Mouse (Mus musculus) limb, embryonic 11.5 days (tissue): Measurements from ENCODE around the gene AU018091. TPM values are rescaled to one million over a fixed set of nuclear protein-coding genes. Genes with fewer than 3 reads are reported as not detected.

Experiments
- ATAC-seq: fragments of 200-750 bp; cut with Nextera tagmentation; 2 replicates; pipeline ENCODE4 v1.8.0; 2017; ENCODE audit warnings: low read depth; ENCODE audit not compliant: insufficient number of reproducible peaks, low FRiP score, low TSS enrichment
- DNase-seq: peaks from one replicate; pipeline ENCODE4 v3.0.0-alpha.2; 2015; ENCODE audit warnings: low spot score
- H3K27ac ChIP-seq: fragments of 300-500 bp; sonication (generic); replicated peaks from 2 replicates; pipeline ENCODE4 v1.5.1; 2014; ENCODE audit warnings: low read depth, mild to moderate bottlenecking, low read length
- H3K27me3 ChIP-seq: fragments of 300-500 bp; sonication (generic); 2 replicates; pipeline ENCODE4 v1.6.1; 2014; ENCODE audit warnings: mild to moderate bottlenecking, low read length, mixed read lengths; ENCODE audit not compliant: control insufficient read depth, insufficient read depth
- H3K36me3 ChIP-seq: fragments of 300-500 bp; sonication (generic); 2 replicates; pipeline ENCODE4 v1.6.1; 2014; ENCODE audit warnings: mild to moderate bottlenecking, low read length, moderate library complexity, mixed read lengths; ENCODE audit not compliant: control insufficient read depth, insufficient read depth
- H3K4me1 ChIP-seq: fragments of 300-500 bp; sonication (generic); 2 replicates; pipeline ENCODE4 v1.6.1; 2014; ENCODE audit warnings: low read length, mixed read lengths; ENCODE audit not compliant: control insufficient read depth, insufficient read depth
- H3K4me2 ChIP-seq: fragments of 300-500 bp; sonication (generic); 2 replicates; pipeline ENCODE4 v1.6.1; 2014; ENCODE audit warnings: low read depth, mild to moderate bottlenecking, moderate library complexity; ENCODE audit not compliant: severe bottlenecking
- H3K4me3 ChIP-seq: fragments of 300-500 bp; sonication (generic); 2 replicates; pipeline ENCODE4 v1.5.1; 2014; ENCODE audit warnings: low read depth, low read length
- H3K9ac ChIP-seq: fragments of 300-500 bp; sonication (generic); 2 replicates; pipeline ENCODE4 v1.6.1; 2014; ENCODE audit warnings: mild to moderate bottlenecking, low read length
- H3K9me3 ChIP-seq: fragments of 300-500 bp; sonication (generic); 2 replicates; pipeline ENCODE4 v1.6.1; 2016; ENCODE audit warnings: low read length; ENCODE audit not compliant: control insufficient read depth
- WGBS: fragments of 180-500 bp; shearing (Covaris S2); extraction: QIAGEN DNeasy Blood & Tissue Kit; methylation state at CpG from one replicate; pipeline ENCODE4 v1.1.7; 2014; 5-methylcytosine and 5-hydroxymethylcytosine counted together
- polyA plus RNA-seq: library from polyadenylated mRNA; unstranded; fragments of >200 nt; fragmentation: Nextera tagmentation; extraction: Ambion mirVana; gene quantifications from 2 replicates; pipeline ENCODE4 v1.2.1, GENCODE M21; 2014

The AU018091 gene
- polyA plus RNA-seq = 0.21 and 0.27 TPM in 2 replicates

DNA sequence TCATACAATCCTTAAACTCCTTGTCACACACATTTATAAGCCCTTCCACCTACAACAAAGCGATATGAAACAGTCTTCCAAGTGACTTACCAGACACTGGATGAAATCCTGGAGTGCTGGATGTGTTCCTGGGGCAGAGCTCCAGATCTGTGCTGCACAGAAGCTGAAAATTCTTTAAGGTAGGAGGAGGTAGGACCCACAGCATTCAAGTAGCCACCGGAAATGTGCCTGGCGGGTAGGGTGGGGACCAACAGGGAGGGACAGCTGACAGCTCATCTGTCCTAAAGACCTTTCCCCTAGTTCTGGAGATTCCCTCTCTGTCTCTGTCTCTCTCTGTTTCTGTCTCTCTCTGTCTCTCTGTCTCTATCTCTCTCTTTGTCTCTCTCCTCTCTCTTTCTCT lies at the start of gene AU018091:
Gene AU018091, minus strand, starts transcription at position 279 of the 400 bp plus-strand sequence.
- Histone ChIP-seq H3K27ac (no peak within 1 kb of the TSS), H3K4me3 (no peak within 1 kb of the TSS), H3K9me3 (no peaks in the 10 kb centered on the region; the same call in 1 of the 2 replicates), H3K4me2 (no peak within 1 kb of the TSS), H3K36me3 (no peaks in the 10 kb centered on the region), H3K9ac (no peak within 1 kb of the TSS), H3K27me3 (no peaks in the 10 kb centered on the region), H3K4me1 (no peaks in the 10 kb centered on the region)
- WGBS = 77% methylated on average over 3 of the region's 3 CpGs
- DNase-seq = no peak
- ATAC-seq = no peak

DNA sequence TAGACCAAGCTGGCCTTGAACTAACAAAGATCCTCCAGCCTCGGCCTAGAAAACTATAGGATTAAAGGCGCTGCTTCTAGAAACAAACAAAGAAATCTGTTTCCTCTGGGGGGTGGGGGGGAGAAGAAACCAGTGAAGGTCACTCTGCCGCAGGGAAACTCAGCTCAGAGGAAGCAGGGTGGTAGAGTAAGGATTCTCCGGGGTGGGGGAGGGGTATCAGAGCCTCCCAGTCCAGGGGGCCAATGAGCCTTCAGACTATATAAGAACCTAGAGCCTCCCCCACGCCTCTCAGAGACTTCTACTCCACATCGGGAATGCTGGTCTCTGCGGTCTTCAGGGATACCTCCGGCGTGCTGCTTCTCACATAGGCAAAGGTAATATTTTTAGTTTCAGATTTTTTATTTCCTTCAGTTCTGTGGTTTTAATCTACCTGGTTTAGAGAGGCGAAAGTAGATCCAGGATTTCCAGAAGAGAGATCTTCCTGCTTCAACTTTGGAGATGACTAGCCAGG lies 48.6 kb upstream of the AU018091 start:
- Histone ChIP-seq H3K27me3 (peaks cover 25% of the 10 kb centered on the region), H3K27ac (no peak overlapping the region), H3K4me2 (no peak overlapping the region), H3K36me3 (no peaks in the 10 kb centered on the region), H3K4me3 (no peak overlapping the region), H3K9ac (no peak overlapping the region), H3K9me3 (no peaks in the 10 kb centered on the region), H3K4me1 (no peaks in the 10 kb centered on the region)
- ATAC-seq (no peak), DNase-seq (no peak)
- 17% methylated on average over 10 of the region's 10 CpGs for WGBS

DNA sequence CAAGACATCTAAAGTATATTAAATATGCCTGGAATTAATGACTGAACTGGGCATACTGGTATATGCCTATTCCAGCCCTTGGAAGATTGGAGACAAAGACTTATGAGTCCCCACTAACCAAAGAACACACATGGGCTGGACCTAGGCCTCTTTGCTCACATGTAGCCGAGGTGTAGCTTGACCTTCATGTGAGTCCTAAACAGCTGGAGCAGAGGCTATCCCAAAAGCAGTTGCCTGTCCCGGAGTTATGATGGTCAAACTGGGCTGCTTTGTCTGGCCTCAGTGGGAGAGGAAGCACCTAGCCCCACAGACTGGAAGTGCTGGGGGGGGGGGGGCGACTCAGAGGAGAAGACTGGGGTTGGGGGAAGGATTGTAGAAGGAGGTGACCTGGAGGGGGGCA lies 47.3 kb upstream of the AU018091 start:
- Histone ChIP-seq H3K9ac (no peak overlapping the region), H3K27ac (no peak overlapping the region), H3K4me1 (no peaks in the 10 kb centered on the region), H3K9me3 (no peaks in the 10 kb centered on the region), H3K36me3 (no peaks in the 10 kb centered on the region), H3K4me2 (no peak overlapping the region), H3K4me3 (no peak overlapping the region), H3K27me3 (peaks cover 25% of the 10 kb centered on the region)
- no peak for ATAC-seq
- WGBS = 86% methylated on average over 2 of the region's 3 CpGs
- DNase-seq = no peak

DNA sequence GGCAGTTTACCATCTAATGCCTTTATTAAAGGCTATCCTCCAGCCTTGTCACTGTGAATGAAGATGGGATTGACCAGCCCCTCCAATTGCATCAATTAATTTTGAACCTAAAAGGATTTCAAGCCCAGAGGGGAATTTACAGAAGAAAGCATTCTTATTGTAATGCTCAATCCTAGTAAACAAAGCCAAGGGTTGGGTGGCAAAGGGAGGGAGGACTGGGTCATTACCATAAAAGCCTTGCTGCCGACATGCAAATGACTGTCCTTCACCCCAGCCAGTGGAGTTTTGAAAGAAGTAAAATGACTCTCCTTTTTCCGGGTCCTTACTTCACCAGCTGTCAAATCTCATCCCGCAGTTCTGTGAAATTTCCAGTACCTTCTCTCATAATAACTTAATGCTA lies 44.6 kb upstream of the AU018091 start:
- Histone ChIP-seq H3K36me3 (no peaks in the 10 kb centered on the region), H3K27ac (no peak overlapping the region), H3K9ac (no peak overlapping the region), H3K27me3 (peaks cover 6% of the 10 kb centered on the region; the same call in 1 of the 2 replicates), H3K4me3 (no peak overlapping the region), H3K4me2 (no peak overlapping the region), H3K4me1 (no peaks in the 10 kb centered on the region), H3K9me3 (no peaks in the 10 kb centered on the region)
- 21% methylated on average over 3 of the region's 3 CpGs for WGBS
- DNase-seq = no peak
- no peak for ATAC-seq

DNA sequence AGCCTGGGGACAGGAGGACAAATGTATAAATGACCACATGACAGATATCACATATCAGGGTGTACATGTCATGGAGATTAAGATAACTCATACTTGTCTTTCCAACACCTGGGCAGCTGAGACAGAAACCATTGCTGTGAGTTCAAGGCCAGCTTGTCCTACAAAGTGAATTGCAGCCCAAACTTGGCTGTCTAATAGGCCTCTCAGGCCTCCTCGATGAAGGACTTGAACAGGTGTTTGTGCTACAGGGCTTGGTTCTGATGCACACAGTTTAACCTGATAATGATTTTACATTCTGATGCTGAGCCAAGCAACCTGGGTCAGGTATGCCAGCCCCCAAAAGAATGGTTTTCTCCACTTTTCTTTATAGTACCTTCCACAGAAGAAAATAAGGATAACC lies 44.2 kb upstream of the AU018091 start:
- H3K27ac ChIP-seq = no peak overlapping the region
- H3K4me2 ChIP-seq = no peak overlapping the region
- WGBS = 46% methylated on average over 1 of the region's 1 CpGs
- H3K4me3 ChIP-seq = no peak overlapping the region
- H3K9ac ChIP-seq = no peak overlapping the region
- no peaks in the 10 kb centered on the region for H3K9me3 ChIP-seq
- H3K36me3 ChIP-seq = no peaks in the 10 kb centered on the region
- peaks cover 5% of the 10 kb centered on the region; the same call in 1 of the 2 replicates for H3K27me3 ChIP-seq
- DNase-seq = no peak
- ATAC-seq = no peak
- no peaks in the 10 kb centered on the region for H3K4me1 ChIP-seq

DNA sequence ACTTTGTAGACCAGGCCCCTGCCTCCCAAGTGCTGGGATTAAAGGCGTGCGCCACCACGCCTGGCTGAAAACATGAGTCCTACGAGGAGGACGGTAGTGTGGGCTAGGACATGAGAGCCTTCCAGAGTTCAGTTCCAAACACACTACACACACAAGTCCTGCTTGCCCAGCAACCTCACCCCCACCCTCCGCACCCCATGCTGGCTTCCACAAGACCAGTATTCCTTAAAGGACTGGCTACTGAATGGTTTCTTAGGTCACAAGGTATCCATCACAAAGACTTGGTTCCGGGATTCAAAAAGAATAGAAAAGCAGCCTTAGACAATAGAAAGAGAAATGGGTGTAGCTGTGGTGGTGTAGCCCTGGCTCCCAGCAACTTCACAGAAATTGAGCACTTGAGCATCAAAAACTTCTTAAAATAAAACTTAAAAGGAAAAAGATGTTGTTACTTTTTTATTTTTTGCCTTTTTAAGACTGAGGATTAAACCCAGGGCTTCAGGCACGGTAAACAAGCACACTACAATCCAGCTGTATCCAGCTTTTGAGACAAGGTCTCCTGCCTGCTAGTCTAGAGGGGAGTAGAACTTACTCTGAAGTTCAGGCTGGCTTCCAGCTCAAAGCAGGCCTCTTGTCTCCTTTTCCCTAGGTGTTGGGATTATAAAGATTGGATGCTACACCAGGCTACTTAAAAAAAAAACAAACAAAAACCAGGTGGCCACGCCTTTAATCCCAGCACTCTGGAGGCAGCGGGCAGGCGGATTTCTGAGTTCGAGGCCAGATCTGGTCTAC lies 43.2 kb upstream of the AU018091 start:
- Histone ChIP-seq H3K27me3 (no peaks in the 10 kb centered on the region), H3K27ac (no peak overlapping the region), H3K4me1 (no peaks in the 10 kb centered on the region), H3K9ac (no peak overlapping the region), H3K9me3 (no peaks in the 10 kb centered on the region), H3K36me3 (no peaks in the 10 kb centered on the region), H3K4me3 (no peak overlapping the region), H3K4me2 (no peak overlapping the region)
- DNase-seq (no peak), ATAC-seq (no peak)
- 75% methylated on average over 12 of the region's 12 CpGs for WGBS

DNA sequence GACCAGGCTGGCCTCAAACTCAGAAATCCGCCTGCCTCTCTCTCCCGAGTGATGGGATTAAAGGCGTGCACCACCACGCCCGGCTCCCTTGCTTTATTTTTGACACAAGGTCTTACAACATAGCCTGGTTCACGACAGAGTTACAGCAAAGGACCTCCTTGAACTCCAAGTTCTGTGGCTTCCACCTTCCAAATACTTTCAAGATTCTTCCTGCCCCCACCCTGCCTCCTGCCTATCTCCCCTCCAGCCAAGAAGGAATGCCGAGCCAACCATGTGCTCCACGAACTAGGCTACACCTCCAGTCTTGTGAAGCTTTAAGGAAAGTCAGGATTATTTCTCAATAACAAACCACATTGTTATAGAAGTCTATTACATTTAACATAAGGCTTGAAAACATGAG lies 42.5 kb upstream of the AU018091 start:
- no peaks in the 10 kb centered on the region for H3K27me3 ChIP-seq
- no peak overlapping the region for H3K9ac ChIP-seq
- H3K4me1 ChIP-seq = no peaks in the 10 kb centered on the region
- H3K36me3 ChIP-seq = no peaks in the 10 kb centered on the region
- H3K9me3 ChIP-seq = no peaks in the 10 kb centered on the region
- no peak overlapping the region for H3K4me3 ChIP-seq
- no peak overlapping the region for H3K4me2 ChIP-seq
- DNase-seq = no peak
- no peak overlapping the region for H3K27ac ChIP-seq
- WGBS = 80% methylated on average over 8 of the region's 8 CpGs
- no peak for ATAC-seq

DNA sequence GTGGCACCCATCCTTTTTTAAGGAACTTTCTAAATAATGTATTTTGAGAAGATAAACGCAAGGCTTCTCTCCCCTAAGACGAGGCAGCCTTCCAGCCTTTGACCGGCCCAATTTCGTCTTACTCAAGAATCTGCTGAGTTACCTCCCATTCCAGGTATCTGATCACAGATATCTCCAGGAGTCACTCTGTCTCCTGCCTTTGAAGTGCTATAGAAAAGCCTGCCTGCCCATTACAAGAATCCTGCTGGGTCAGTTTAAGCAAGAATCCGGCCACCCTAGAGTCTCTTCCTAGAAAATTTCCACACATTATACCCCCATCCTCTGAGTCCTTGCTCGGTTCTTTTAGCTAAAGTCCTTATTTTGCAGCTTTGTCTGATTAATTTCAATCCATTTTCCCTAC lies 41.6 kb upstream of the AU018091 start:
- H3K9me3 ChIP-seq = no peaks in the 10 kb centered on the region
- 44% methylated on average over 6 of the region's 6 CpGs for WGBS

More for the DNA sequence above, 41.6 kb upstream of the AU018091 start:
- no peaks in the 10 kb centered on the region for H3K4me1 ChIP-seq
- H3K9ac ChIP-seq = no peak overlapping the region
- no peaks in the 10 kb centered on the region for H3K36me3 ChIP-seq
- ATAC-seq = no peak
- no peak for DNase-seq
- H3K4me3 ChIP-seq = no peak overlapping the region
- no peak overlapping the region for H3K4me2 ChIP-seq
- no peaks in the 10 kb centered on the region for H3K27me3 ChIP-seq
- no peak overlapping the region for H3K27ac ChIP-seq
